Mouse (Mus musculus) liver, embryonic 14.5 days (tissue): ENCODE results near the gene 2010003K11Rik. TPM values are rescaled to one million over a fixed set of nuclear protein-coding genes. Genes with fewer than 3 reads are reported as not detected.

Source experiments
- ATAC-seq: fragments of 200-750 bp; cut with Nextera tagmentation; 2 replicates; pipeline ENCODE4 v1.8.0; 2017; ENCODE audit warnings: moderate number of reproducible peaks, mild to moderate bottlenecking, moderate library complexity; ENCODE audit not compliant: insufficient read depth
- DNase-seq, 3 experiments: peaks; one replicate each; pipeline ENCODE4 v3.0.0-alpha.2; 2012 to 2013; ENCODE audit warnings: low read depth in 3 of 3, low spot score in 3 of 3
- H3K27ac ChIP-seq: fragments of 300-500 bp; sonication (generic); 2 replicates; pipeline ENCODE4 v1.5.1; 2014; ENCODE audit warnings: moderate library complexity, mild to moderate bottlenecking, control low read depth, inconsistent platforms
- H3K27me3 ChIP-seq: fragments of 300-500 bp; sonication (generic); 2 replicates; pipeline ENCODE4 v1.6.1; 2014; ENCODE audit warnings: mild to moderate bottlenecking, low read length, moderate library complexity; ENCODE audit not compliant: control insufficient read depth, insufficient read depth
- H3K36me3 ChIP-seq: fragments of 300-500 bp; sonication (generic); replicated peaks from 2 replicates; pipeline ENCODE4 v1.6.1; 2014; ENCODE audit warnings: low read depth; ENCODE audit not compliant: control insufficient read depth, insufficient read depth
- H3K4me1 ChIP-seq, 2 experiments: fragments of 200-500 bp in 1 of 2; fragments of 300-500 bp in 1 of 2; sonication (generic) in 1 of 2; replicated peaks; 2 replicates each; pipeline ENCODE4 v1.6.1; 2012 to 2014; ENCODE audit warnings: antibody characterized with exemption in 1 of 2, inconsistent platforms in 1 of 2, low read length in 1 of 2; ENCODE audit not compliant: control insufficient read depth in 2 of 2, insufficient read depth in 2 of 2
- H3K4me2 ChIP-seq: fragments of 300-500 bp; sonication (generic); 2 replicates; pipeline ENCODE4 v1.6.1; 2014; ENCODE audit warnings: low read depth, mild to moderate bottlenecking, control low read depth, moderate library complexity
- H3K4me3 ChIP-seq, 2 experiments: fragments of 200-500 bp in 1 of 2; fragments of 300-500 bp in 1 of 2; sonication (generic) in 1 of 2; 2 replicates each; pipeline ENCODE4 v1.5.1; 2012 to 2014; ENCODE audit warnings: low read depth in 2 of 2, low read length in 2 of 2, mild to moderate bottlenecking in 2 of 2, control low read depth in 1 of 2, inconsistent platforms in 1 of 2, moderate library complexity in 1 of 2; ENCODE audit not compliant: insufficient read depth in 1 of 2
- H3K9ac ChIP-seq: fragments of 300-500 bp; sonication (generic); replicated peaks from 2 replicates; pipeline ENCODE4 v1.6.1; 2014; ENCODE audit warnings: mild to moderate bottlenecking, control low read depth, moderate library complexity
- H3K9me3 ChIP-seq: fragments of 300-500 bp; sonication (generic); 2 replicates; pipeline ENCODE4 v1.6.1; 2016; ENCODE audit warnings: low read length, mixed read lengths; ENCODE audit not compliant: control insufficient read depth
- CTCF ChIP-seq: IDR thresholded peaks from 2 replicates; pipeline ENCODE4 v1.5.1; 2016; ENCODE audit warnings: antibody characterized with exemption, low read depth, control low read depth
- EP300 ChIP-seq: IDR thresholded peaks from 2 replicates; pipeline ENCODE4 v1.6.1; 2016; ENCODE audit warnings: antibody characterized with exemption, low read depth
- WGBS: fragments of 180-500 bp; shearing (Covaris S2); extraction: QIAGEN DNeasy Blood & Tissue Kit; methylation state at CpG from one replicate; pipeline ENCODE4 v1.1.7; 2014; ENCODE audit not compliant: insufficient replicate concordance; 5-methylcytosine and 5-hydroxymethylcytosine counted together
- polyA plus RNA-seq, 2 experiments: library from polyadenylated mRNA; depleted of rRNA in 1 of 2; stranded (reverse) in 1 of 2; unstranded in 1 of 2; fragments of >200 nt; fragmentation: Nextera tagmentation in 1 of 2; extraction: Ambion mirVana in 1 of 2; gene quantifications; 2 replicates each; pipeline versions ENCODE4 v1.2.1 to v1.2.3; 2012 to 2014

Gene 2010003K11Rik
- polyA plus RNA-seq, 2 experiments = 0.08 TPM; not detected in 1

DNA sequence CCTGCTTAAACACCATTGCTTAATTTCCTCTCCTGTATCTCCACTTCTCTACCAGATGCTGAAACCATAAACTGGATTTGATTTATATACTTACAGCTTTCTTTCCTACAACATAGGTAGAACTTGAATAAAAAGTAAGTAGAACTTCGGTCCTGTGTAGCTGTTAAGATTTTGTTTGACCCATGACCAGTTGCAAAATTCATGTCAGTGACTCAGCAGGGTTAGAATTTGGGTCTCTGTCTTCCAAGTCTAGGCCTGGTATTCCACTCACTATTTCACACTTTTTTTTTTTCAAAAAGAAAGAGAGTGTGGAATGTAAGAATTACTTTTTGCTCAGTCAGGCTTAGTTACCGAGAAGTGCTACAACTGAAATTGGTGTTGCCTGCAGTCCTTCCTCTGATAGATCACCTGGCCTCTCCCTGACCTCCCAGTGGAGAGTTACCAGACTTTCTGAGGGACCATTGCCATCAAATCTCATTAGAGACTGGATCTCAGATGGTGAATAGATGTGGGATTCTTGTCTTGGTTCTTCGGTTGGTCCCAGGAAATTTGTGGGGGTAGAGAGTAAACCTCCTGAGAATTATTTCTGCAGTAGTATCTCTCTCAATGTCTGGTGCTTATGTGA, 23.2 kb upstream of the 2010003K11Rik start:
- DNase-seq = no peak
- Histone ChIP-seq H3K9me3 (no peaks in the 10 kb centered on the region), H3K27me3 (no peaks in the 10 kb centered on the region), H3K9ac (no peak overlapping the region), H3K4me1 (peaks cover 0 to 2% of the 10 kb centered on the region in 2 experiments; a peak in 1 of 4 replicates), H3K36me3 (no peaks in the 10 kb centered on the region; the same call in 1 of the 2 replicates), H3K27ac (no peak overlapping the region), H3K4me3 (no peak overlapping the region), H3K4me2 (no peak overlapping the region)
- no peak for ATAC-seq
- TF ChIP-seq CTCF (no peak), EP300 (no peak)
- 75% methylated on average over 3 of the region's 3 CpGs for WGBS

DNA sequence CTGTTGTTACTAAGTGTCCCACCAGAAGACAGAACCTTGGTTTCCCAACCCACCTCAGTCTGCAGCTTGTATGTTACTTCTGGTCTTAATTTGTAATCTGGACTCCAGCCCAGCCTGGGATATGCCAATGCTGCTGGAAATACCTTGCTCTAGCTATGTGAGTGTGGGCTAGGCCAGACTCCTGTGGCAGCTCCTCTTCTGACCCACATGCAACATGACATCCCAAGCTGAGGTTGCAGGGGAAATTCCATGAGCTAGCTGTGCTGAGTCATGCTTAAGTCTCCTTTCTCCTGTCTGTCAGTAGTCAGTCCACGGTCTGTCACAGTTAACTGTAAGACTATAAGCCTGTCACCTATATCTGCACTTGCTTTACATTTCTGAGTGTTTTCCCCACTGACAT, 19.1 kb upstream of the 2010003K11Rik start:
- WGBS = 57% methylated on average over 1 of the region's 1 CpGs
- no peak for ATAC-seq

DNA sequence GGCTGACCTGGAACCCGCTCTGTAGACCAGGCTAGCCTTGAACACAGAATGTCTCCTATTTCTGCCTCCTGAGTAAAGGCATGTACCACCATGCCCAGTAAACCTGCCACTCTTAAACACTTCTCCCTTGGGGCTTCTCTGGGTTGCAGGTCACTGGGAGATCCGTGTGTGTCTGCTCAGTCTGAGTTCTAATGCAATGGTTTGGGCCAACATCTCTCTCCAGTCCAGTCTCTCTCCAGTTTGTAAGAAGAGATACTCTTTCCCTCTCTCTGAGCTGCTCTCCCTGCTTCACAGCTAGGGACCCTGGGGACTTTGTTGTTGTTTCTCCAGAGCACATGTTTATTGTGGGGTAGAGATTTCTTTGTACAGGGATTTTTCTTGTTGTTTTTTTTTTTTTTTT, 17.9 kb upstream of the 2010003K11Rik start:
- DNase-seq (no peak), ATAC-seq (no peak)
- H3K4me2 ChIP-seq = no peak overlapping the region
- H3K27ac ChIP-seq = no peak overlapping the region
- 65% methylated on average over 2 of the region's 2 CpGs for WGBS
- peaks cover 4 to 5% of the 10 kb centered on the region in 2 experiments for H3K4me1 ChIP-seq
- no peak overlapping the region for H3K9ac ChIP-seq
- H3K36me3 ChIP-seq = no peaks in the 10 kb centered on the region; the same call in 1 of the 2 replicates
- TF ChIP-seq EP300 (no peak), CTCF (no peak)
- H3K27me3 ChIP-seq = no peaks in the 10 kb centered on the region; the same call in none of the 2 replicates
- H3K9me3 ChIP-seq = no peaks in the 10 kb centered on the region
- H3K4me3 ChIP-seq = no peak overlapping the region

More for the DNA sequence above, 19.1 kb upstream of the 2010003K11Rik start:
- no peak for DNase-seq
- Histone ChIP-seq H3K9ac (no peak overlapping the region), H3K36me3 (no peaks in the 10 kb centered on the region; the same call in 1 of the 2 replicates), H3K9me3 (no peaks in the 10 kb centered on the region), H3K4me2 (no peak overlapping the region), H3K4me3 (no peak overlapping the region), H3K27me3 (no peaks in the 10 kb centered on the region), H3K27ac (no peak overlapping the region), H3K4me1 (peaks cover 0 to 2% of the 10 kb centered on the region in 2 experiments; a peak in 1 of 4 replicates)
- no peak for TF ChIP-seq EP300
- TF ChIP-seq CTCF = no peak

DNA sequence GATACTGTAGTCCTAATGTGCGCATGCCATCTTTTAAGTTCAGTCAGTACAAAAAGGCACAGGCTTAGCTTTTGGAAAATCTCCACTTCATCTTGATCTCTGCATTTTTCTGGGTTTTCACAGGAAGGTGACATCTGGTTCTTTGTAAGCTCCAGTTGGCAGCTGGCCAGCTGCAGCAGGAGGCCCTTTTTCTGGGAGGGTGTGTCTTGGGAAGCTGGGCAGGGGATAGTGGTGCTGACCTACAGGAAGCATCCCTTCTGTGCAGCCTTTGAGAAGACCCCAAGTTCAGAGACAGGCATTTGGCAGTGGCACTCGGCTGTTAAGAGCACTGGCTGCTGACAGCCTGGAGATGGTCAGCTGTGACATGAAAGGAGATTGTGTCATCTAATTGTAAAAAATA, 17.4 kb upstream of the 2010003K11Rik start:
- Histone ChIP-seq H3K4me1 (peaks cover 6 to 10% of the 10 kb centered on the region in 2 experiments), H3K27me3 (no peaks in the 10 kb centered on the region; the same call in none of the 2 replicates), H3K36me3 (no peaks in the 10 kb centered on the region; the same call in 1 of the 2 replicates), H3K9ac (no peak overlapping the region), H3K4me2 (no peak overlapping the region), H3K4me3 (no peak overlapping the region), H3K9me3 (no peaks in the 10 kb centered on the region), H3K27ac (no peak overlapping the region)
- no peak for DNase-seq
- WGBS = 60% methylated on average over 2 of the region's 2 CpGs
- TF ChIP-seq CTCF (no peak), EP300 (no peak)
- no peak for ATAC-seq

DNA sequence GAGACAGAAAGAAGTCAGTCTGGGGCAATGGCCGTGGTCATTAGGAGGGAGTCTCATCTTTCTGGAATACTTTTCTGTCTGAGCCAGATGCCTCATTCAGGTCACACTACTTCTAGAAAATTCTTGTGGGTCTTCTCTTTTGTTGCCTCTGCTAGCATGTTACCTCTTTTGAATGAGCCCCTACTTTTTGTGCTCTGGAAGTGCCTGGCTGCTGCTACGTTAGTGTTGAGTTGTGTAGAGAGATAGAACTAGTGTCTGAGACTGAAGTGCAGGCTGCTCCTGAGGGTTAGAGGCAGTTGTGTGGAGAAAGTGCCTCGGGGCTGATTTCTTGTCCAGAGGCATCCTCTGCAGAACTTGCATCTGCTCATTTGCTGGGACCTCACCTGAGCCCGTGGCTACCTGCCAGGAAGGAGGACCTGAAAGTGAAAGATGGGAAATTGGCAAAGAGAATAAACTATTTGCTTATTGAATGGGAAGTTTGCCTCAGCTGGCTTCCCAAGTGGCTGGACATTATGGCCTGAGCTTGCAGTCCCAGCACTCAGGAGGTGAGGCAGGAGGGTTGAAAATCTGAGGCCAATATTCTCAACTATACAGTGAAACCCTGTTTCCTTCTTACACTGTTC, 15.0 kb upstream of the 2010003K11Rik start:
- no peaks in the 10 kb centered on the region; the same call in none of the 2 replicates for H3K27me3 ChIP-seq
- H3K9ac ChIP-seq = peak overlapping the region; percentile 18; the same call in 1 of the 2 replicates
- H3K4me3 ChIP-seq = no peak overlapping the region
- peaks cover 11 to 18% of the 10 kb centered on the region in 2 experiments for H3K4me1 ChIP-seq
- no peak for DNase-seq
- no peak overlapping the region for H3K27ac ChIP-seq
- 54% methylated on average over 4 of the region's 4 CpGs for WGBS
- no peak for ATAC-seq
- H3K36me3 ChIP-seq = no peaks in the 10 kb centered on the region; the same call in 1 of the 2 replicates
- H3K4me2 ChIP-seq = no peak overlapping the region
- no peaks in the 10 kb centered on the region for H3K9me3 ChIP-seq
- TF ChIP-seq CTCF (no peak), EP300 (no peak)
